Mouse (Mus musculus): ENCODE measurements around the gene Vcpkmt.
"Not testable (repeated sequence)": the region's sequence is repeated elsewhere in the genome, so short reads cannot be mapped to it uniquely, and the experiment has no call there.

GRCm38 (mm10) chr12:69561006-69561405 lies 21.8 kb downstream of the Vcpkmt start:
- TF ChIP-seq CTCF, EP300 (IDR thresholded peaks at IDR 0.05; ENCODE audit: low read depth): not testable (repeated sequence)

Data from liver, postnatal 0 days (tissue).